Mouse (Mus musculus) embryonic facial prominence, embryonic 11.5 days (tissue): Measurements from ENCODE around the gene Gm45337. TPM values are rescaled to one million over a fixed set of nuclear protein-coding genes. Genes with fewer than 3 reads are reported as not detected.
A peak's percentile ranks its signal among the peaks of the same experiment; 100 is the strongest.
"Not testable (repeated sequence)": the region's sequence is repeated elsewhere in the genome, so short reads cannot be mapped to it uniquely, and the experiment has no call there.

ENCODE experiments used
- ATAC-seq: fragments of 200-750 bp; cut with Nextera tagmentation; replicated peaks from 2 replicates; pipeline ENCODE4 v1.8.0; 2017; ENCODE audit warnings: low read depth; ENCODE audit not compliant: insufficient number of reproducible peaks, low FRiP score, low TSS enrichment
- DNase-seq: peaks from one replicate; pipeline ENCODE4 v3.0.0-alpha.2; 2015; ENCODE audit warnings: low spot score
- H3K27ac ChIP-seq: fragments of 300-500 bp; sonication (generic); replicated peaks from 2 replicates; pipeline ENCODE4 v1.5.1; 2014; ENCODE audit warnings: mild to moderate bottlenecking, low read depth, low read length, control low read depth
- H3K27me3 ChIP-seq: fragments of 300-500 bp; sonication (generic); 2 replicates; pipeline ENCODE4 v1.6.1; 2014; ENCODE audit warnings: mild to moderate bottlenecking, low read length, moderate library complexity, mixed read lengths; ENCODE audit not compliant: control insufficient read depth, insufficient read depth
- H3K36me3 ChIP-seq: fragments of 300-500 bp; sonication (generic); replicated peaks from 2 replicates; pipeline ENCODE4 v1.6.1; 2014; ENCODE audit warnings: low read depth, mild to moderate bottlenecking, low read length, moderate library complexity, mixed read lengths; ENCODE audit not compliant: control insufficient read depth, insufficient read depth
- H3K4me1 ChIP-seq: fragments of 300-500 bp; sonication (generic); 2 replicates; pipeline ENCODE4 v1.6.1; 2014; ENCODE audit warnings: low read length, mixed read lengths; ENCODE audit not compliant: control insufficient read depth, insufficient read depth
- H3K4me2 ChIP-seq: fragments of 300-500 bp; sonication (generic); 2 replicates; pipeline ENCODE4 v1.6.1; 2014; ENCODE audit warnings: low read depth, mild to moderate bottlenecking, control low read depth, low read length, moderate library complexity
- H3K4me3 ChIP-seq: fragments of 300-500 bp; sonication (generic); 2 replicates; pipeline ENCODE4 v1.5.1; 2014; ENCODE audit warnings: low read depth, low read length, control low read depth
- H3K9ac ChIP-seq: fragments of 300-500 bp; sonication (generic); replicated peaks from 2 replicates; pipeline ENCODE4 v1.6.1; 2014; ENCODE audit warnings: mild to moderate bottlenecking, control low read depth, low read length
- H3K9me3 ChIP-seq: fragments of 300-500 bp; sonication (generic); replicated peaks from 2 replicates; pipeline ENCODE4 v1.6.1; 2016; ENCODE audit warnings: mild to moderate bottlenecking, low read length, inconsistent platforms, mixed read lengths; ENCODE audit not compliant: control insufficient read depth
- WGBS: fragments of 180-500 bp; shearing (Covaris S2); extraction: QIAGEN DNeasy Blood & Tissue Kit; methylation state at CpG from one replicate; pipeline ENCODE4 v1.1.7; 2014; 5-methylcytosine and 5-hydroxymethylcytosine counted together
- polyA plus RNA-seq: library from polyadenylated mRNA; unstranded; fragments of >200 nt; fragmentation: Nextera tagmentation; extraction: Ambion mirVana; gene quantifications from 2 replicates; pipeline ENCODE4 v1.2.1, GENCODE M21; 2014

The Gm45337 gene
- not detected in 2 replicates for polyA plus RNA-seq

GRCm38 (mm10) chr7:142144507-142144906 is at the start of gene Gm45337:
TSS of gene Gm45337 (minus strand) at chr7:142144607.
- H3K9ac ChIP-seq: no peak within 1 kb of the TSS

GRCm38 (mm10) chr7:142190289-142190688 is 45.9 kb upstream of the Gm45337 start, which contains the start of gene Gm10153:
TSS of gene Gm10153 (minus strand) at chr7:142190389.
- Histone ChIP-seq H3K27ac (no peak within 1 kb of the TSS), H3K9me3 (no peaks in the 10 kb centered on the region), H3K4me2 (no peak within 1 kb of the TSS), H3K4me3 (no peak within 1 kb of the TSS), H3K36me3 (no peaks in the 10 kb centered on the region), H3K9ac (no peak within 1 kb of the TSS), H3K27me3 (no peaks in the 10 kb centered on the region), H3K4me1 (no peaks in the 10 kb centered on the region)
- ATAC-seq: no peak
- DNase-seq: no peak
- WGBS: 39% methylated on average over 2 of the region's 2 CpGs

More at GRCm38 (mm10) chr7:142144507-142144906, at the start of gene Gm45337:
- no peak within 1 kb of the TSS for H3K27ac ChIP-seq
- no peaks in the 10 kb centered on the region for H3K36me3 ChIP-seq
- no peaks in the 10 kb centered on the region for H3K9me3 ChIP-seq
- H3K4me2 ChIP-seq: no peak within 1 kb of the TSS
- 76% methylated on average over 1 of the region's 1 CpGs for WGBS
- no peak within 1 kb of the TSS for H3K4me3 ChIP-seq
- no peak for DNase-seq
- no peaks in the 10 kb centered on the region for H3K4me1 ChIP-seq
- H3K27me3 ChIP-seq: no peaks in the 10 kb centered on the region
- no peak for ATAC-seq

- Histone ChIP-seq H3K27ac (no peak overlapping the region), H3K27me3 (no peaks in the 10 kb centered on the region), H3K4me3 (no peak overlapping the region), H3K9me3 (no peaks in the 10 kb centered on the region), H3K36me3 (no peaks in the 10 kb centered on the region), H3K9ac (no peak overlapping the region), H3K4me2 (no peak overlapping the region), H3K4me1 (no peaks in the 10 kb centered on the region)
- WGBS: 69% methylated on average over 2 of the region's 2 CpGs
- ATAC-seq (no peak), DNase-seq (no peak)
Observed at GRCm38 (mm10) chr7:142188156-142188555, 43.7 kb upstream of the Gm45337 start.

GRCm38 (mm10) chr7:142181021-142181420 is 36.6 kb upstream of the Gm45337 start:
- Histone ChIP-seq H3K36me3 (no peaks in the 10 kb centered on the region), H3K9me3 (no peaks in the 10 kb centered on the region), H3K4me3 (no peak overlapping the region), H3K27me3 (no peaks in the 10 kb centered on the region), H3K27ac (no peak overlapping the region), H3K4me1 (no peaks in the 10 kb centered on the region), H3K4me2 (no peak overlapping the region), H3K9ac (no peak overlapping the region)
- no peak for ATAC-seq
- WGBS: 80% methylated on average over 1 of the region's 1 CpGs
- no peak for DNase-seq

GRCm38 (mm10) chr7:142178685-142179084 is 34.3 kb upstream of the Gm45337 start:
- DNase-seq: no peak
- H3K4me3 ChIP-seq: no peak overlapping the region
- H3K9me3 ChIP-seq: no peaks in the 10 kb centered on the region
- H3K9ac ChIP-seq: no peak overlapping the region
- no peak for ATAC-seq
- no peak overlapping the region for H3K27ac ChIP-seq
- WGBS: 96% methylated on average over 1 of the region's 1 CpGs
- H3K4me2 ChIP-seq: no peak overlapping the region
- no peaks in the 10 kb centered on the region for H3K27me3 ChIP-seq
- H3K36me3 ChIP-seq: no peaks in the 10 kb centered on the region
- H3K4me1 ChIP-seq: no peaks in the 10 kb centered on the region

GRCm38 (mm10) chr7:142175905-142176304 is 31.5 kb upstream of the Gm45337 start, which contains the start of gene Krtap5-2:
TSS of gene Krtap5-2 (minus strand) at chr7:142176005.
- not testable (repeated sequence) for ATAC-seq, H3K36me3 ChIP-seq, H3K9ac ChIP-seq, H3K27me3 ChIP-seq, H3K4me2 ChIP-seq, H3K4me1 ChIP-seq, DNase-seq, H3K27ac ChIP-seq, H3K9me3 ChIP-seq, H3K4me3 ChIP-seq

- H3K36me3 ChIP-seq: no peaks in the 10 kb centered on the region
- H3K4me1 ChIP-seq: no peaks in the 10 kb centered on the region
- H3K27ac ChIP-seq: no peak overlapping the region
- no peak overlapping the region for H3K4me2 ChIP-seq
- DNase-seq (peak; percentile 76), ATAC-seq (no peak)
- no peaks in the 10 kb centered on the region for H3K27me3 ChIP-seq
- H3K4me3 ChIP-seq: no peak overlapping the region
- no peak overlapping the region for H3K9ac ChIP-seq
- H3K9me3 ChIP-seq: no peaks in the 10 kb centered on the region
- WGBS: 44% methylated on average over 3 of the region's 3 CpGs
Observed at GRCm38 (mm10) chr7:142169836-142170235, 25.4 kb upstream of the Gm45337 start.

DNA sequence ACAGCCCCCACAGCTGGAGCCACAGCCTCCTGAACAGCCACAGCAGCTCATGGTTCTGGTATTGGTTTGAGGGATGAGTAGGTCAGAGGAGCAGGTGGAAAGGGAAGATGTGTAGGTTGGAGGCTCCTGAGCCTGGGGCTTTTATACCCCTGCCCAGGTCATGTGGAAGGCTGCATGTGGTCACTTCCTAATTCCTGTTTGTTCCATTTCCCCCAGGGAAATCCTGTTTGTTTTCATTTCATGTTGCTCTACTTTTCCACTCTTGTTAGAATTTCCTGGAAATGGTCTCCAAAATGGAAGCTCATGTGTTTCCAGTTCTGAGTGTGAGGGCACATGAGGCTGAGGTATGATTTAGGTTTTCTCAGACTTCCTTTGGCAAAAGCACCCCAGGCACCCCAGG is 21.2 kb upstream of the Gm45337 start, which contains the start of gene Gm4553:
Gene Gm4553, minus strand, starts transcription at position 101 of the 400 bp plus-strand sequence.
- not testable (repeated sequence) for ATAC-seq, H3K36me3 ChIP-seq, H3K4me3 ChIP-seq, H3K9me3 ChIP-seq, H3K27me3 ChIP-seq, DNase-seq, H3K27ac ChIP-seq, H3K4me1 ChIP-seq, H3K9ac ChIP-seq, H3K4me2 ChIP-seq
